Mouse (Mus musculus): ENCODE data around the gene Olfr143.

Olfr143 gene

GRCm38 (mm10) chr9:38252474-38252873 lies at the start of gene Olfr143:
TSS of gene Olfr143 (plus strand) at chr9:38252774.
- no peak for DNase-seq

GRCm38 (mm10) chr9:38208065-38208464 lies 44.5 kb upstream of the Olfr143 start, which contains the start of gene Olfr893:
TSS of gene Olfr893 (plus strand) at chr9:38208365.
- no peak for DNase-seq

GRCm38 (mm10) chr9:38217755-38218154 lies 34.8 kb upstream of the Olfr143 start, which contains the start of gene Olfr894:
TSS of gene Olfr894 (plus strand) at chr9:38218055.
- DNase-seq, result no peak

- DNase-seq, result no peak
These were observed 15.0 kb downstream of the Olfr143 start, which contains the start of gene Olfr895 for GRCm38 (mm10) chr9:38267551-38267950. TSS of gene Olfr895 (plus strand) at chr9:38267851.

GRCm38 (mm10) chr9:38290807-38291206 lies 38.2 kb downstream of the Olfr143 start, which contains the start of gene Olfr896-ps1:
TSS of gene Olfr896-ps1 (plus strand) at chr9:38291107.
- no peak for DNase-seq
